ENCODE assay signal across 10 mouse cellular contexts in the genomic region with DNA sequence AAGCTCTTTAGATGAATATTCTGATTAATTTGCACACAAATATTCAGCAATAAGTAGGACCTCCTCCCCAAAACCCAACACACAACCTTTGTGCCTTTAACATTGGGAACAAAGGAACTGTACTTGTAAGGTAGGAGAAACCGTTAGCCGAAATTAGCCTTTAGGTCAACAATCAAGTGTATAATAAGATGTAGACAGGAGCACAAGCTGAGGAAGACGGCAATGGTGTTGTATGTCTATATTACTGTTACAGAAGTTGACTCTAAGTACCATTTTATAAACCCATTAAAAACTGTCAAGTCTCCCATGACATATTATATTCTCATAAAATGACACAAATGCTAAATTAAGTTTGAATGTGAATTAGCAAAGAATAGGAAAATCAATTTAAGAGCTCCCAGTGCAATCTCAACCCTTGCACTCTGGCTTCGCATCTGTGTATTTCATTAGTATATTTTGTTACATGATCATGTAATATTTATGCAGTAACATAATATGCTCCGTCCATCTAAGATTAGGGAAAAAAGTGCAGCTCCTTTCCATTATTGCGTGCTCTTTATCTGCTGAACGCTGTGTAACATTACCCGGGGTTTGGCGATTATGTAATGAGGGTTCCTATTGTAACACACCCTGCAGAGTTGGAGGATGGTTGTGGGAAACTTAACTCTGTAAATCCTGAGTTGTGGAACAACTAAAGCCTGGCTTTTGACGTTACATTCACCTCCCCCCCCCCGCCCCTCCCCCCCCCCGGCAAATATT.
DNase-seq lines count a peak whose midpoint lies in the region; ATAC-seq and TF ChIP-seq lines count a peak whose summit lies in the region.
"Had no signal": no experiment of that assay in that cellular context is flagged by ENCODE, and none has a peak within 500 bp of the region (broad histone marks: within the 10 kb centered on the region; RNA-seq: fewer than 3 reads in every experiment).

No protein-coding gene starts in this region.

- intact Hi-C loops in gastrocnemius, postnatal 36 days (cut with DNase I) = no loop called here

- 43% methylated on average over 10 of the region's 12 CpGs for WGBS in intestine, embryonic 14.5 days
- 39% methylated on average over 12 of the region's 12 CpGs for WGBS in intestine, postnatal 0 days
- 49% methylated on average over 12 of the region's 12 CpGs for whole genome bisulfite sequencing in heart, embryonic 14.5 days
- WGBS in midbrain, embryonic 13.5 days = 17% methylated on average over 12 of the region's 12 CpGs

- H3K9ac ChIP-seq in intestine, embryonic 14.5 days (ENCODE audit: low read length) = no peak overlapping the region
- no peak overlapping the region for H3K9ac ChIP-seq in intestine, postnatal 0 days (ENCODE audit: low read depth, low read length)
- H3K9ac ChIP-seq in heart, embryonic 14.5 days (ENCODE audit: low read length) = no peak overlapping the region
- no peak overlapping the region for H3K9ac ChIP-seq in midbrain, embryonic 13.5 days (replicated peaks)
- H3K9ac ChIP-seq: liver, embryonic 13.5 days had no signal

- no peak overlapping the region for H3K4me3 ChIP-seq in intestine, embryonic 14.5 days (ENCODE audit: low read depth, low read length)
- no peak overlapping the region for H3K4me3 ChIP-seq in intestine, postnatal 0 days (ENCODE audit: low read depth, low read length)
- no peak overlapping the region for H3K4me3 ChIP-seq in heart, embryonic 14.5 days (ENCODE audit: control insufficient read depth in 1 of 2, insufficient read depth in 1 of 2, low read depth in 1 of 2, low read length in 2 of 2)
- no peak overlapping the region for H3K4me3 ChIP-seq in midbrain, embryonic 13.5 days (replicated peaks)
- H3K4me3 ChIP-seq: erythroblast, embryonic 14.5 days; liver, embryonic 13.5 days had no signal

- no peak for DNase-seq in intestine, embryonic 14.5 days (ENCODE audit: low spot score)
- peak; percentile 67 for DNase-seq in embryo, embryonic 11 days
- DNase-seq in gastrocnemius, postnatal 10 days = no peak
- DNase-seq in gastrocnemius, postnatal 36 days = no peak
- DNase-seq: liver, embryonic 13.5 days had no signal

- no peak for TF ChIP-seq CTCF in intestine, postnatal 0 days (IDR thresholded peaks at IDR 0.05; ENCODE audit: low read depth)

- no peaks in the 10 kb centered on the region for H3K9me3 ChIP-seq in intestine, embryonic 14.5 days (ENCODE audit: control insufficient read depth, low read length)
- no peaks in the 10 kb centered on the region for H3K9me3 ChIP-seq in intestine, postnatal 0 days (ENCODE audit: control insufficient read depth)
- H3K9me3 ChIP-seq in heart, embryonic 14.5 days (ENCODE audit: control insufficient read depth, low read length) = no peaks in the 10 kb centered on the region
- no peaks in the 10 kb centered on the region for H3K9me3 ChIP-seq in midbrain, embryonic 13.5 days
- H3K9me3 ChIP-seq: liver, embryonic 13.5 days had no signal

- no peak for ATAC-seq in intestine, embryonic 14.5 days (replicated peaks; ENCODE audit: low FRiP score, low TSS enrichment, low read depth)
- ATAC-seq in intestine, postnatal 0 days = no peak
- 0 out of 2 replicates have a peak, but pooled peaks have one; percentile 35 for ATAC-seq in heart, embryonic 14.5 days (ENCODE audit: insufficient number of reproducible peaks, insufficient read depth, low FRiP score, low read depth)
- ATAC-seq in midbrain, embryonic 13.5 days = peak; percentile 82
- no peak for ATAC-seq in inflammation-experienced regulatory T-cells, adult 6 months

- peaks cover 9% of the 10 kb centered on the region for H3K4me1 ChIP-seq in intestine, embryonic 14.5 days (replicated peaks; ENCODE audit: control insufficient read depth, insufficient read depth, low read length)
- H3K4me1 ChIP-seq in intestine, postnatal 0 days (replicated peaks; ENCODE audit: control insufficient read depth, insufficient read depth, low read length) = 0 out of 2 replicates have a peak, but pooled peaks cover 3% of the 10 kb centered on the region
- H3K4me1 ChIP-seq in heart, embryonic 14.5 days (ENCODE audit: control insufficient read depth in 2 of 2, insufficient read depth in 2 of 2, low read length in 2 of 2) = no peaks in the 10 kb centered on the region
- H3K4me1 ChIP-seq in midbrain, embryonic 13.5 days (replicated peaks) = peaks cover 15% of the 10 kb centered on the region
- H3K4me1 ChIP-seq: liver, embryonic 13.5 days had no signal

- no peaks in the 10 kb centered on the region for H3K36me3 ChIP-seq in intestine, embryonic 14.5 days (ENCODE audit: control insufficient read depth, insufficient read depth, low read length)
- H3K36me3 ChIP-seq in intestine, postnatal 0 days (ENCODE audit: control insufficient read depth, insufficient read depth) = no peaks in the 10 kb centered on the region
- H3K36me3 ChIP-seq in heart, embryonic 14.5 days (ENCODE audit: control insufficient read depth, insufficient read depth, low read length) = no peaks in the 10 kb centered on the region
- H3K36me3 ChIP-seq in midbrain, embryonic 13.5 days = no peaks in the 10 kb centered on the region
- H3K36me3 ChIP-seq: liver, embryonic 13.5 days had no signal

- H3K27ac ChIP-seq in intestine, embryonic 14.5 days (ENCODE audit: low read depth) = no peak overlapping the region
- H3K27ac ChIP-seq in intestine, postnatal 0 days (ENCODE audit: low read depth, low read length) = no peak overlapping the region
- H3K27ac ChIP-seq in heart, embryonic 14.5 days (replicated peaks in 1 of 2; ENCODE audit: control insufficient read depth in 1 of 2, insufficient read depth in 1 of 2, low read depth in 2 of 2, low read length in 2 of 2) = no peak overlapping the region
- no peak overlapping the region; the same call in 1 of the 2 replicates for H3K27ac ChIP-seq in midbrain, embryonic 13.5 days
- H3K27ac ChIP-seq: liver, embryonic 13.5 days had no signal

- no peaks in the 10 kb centered on the region for H3K27me3 ChIP-seq in intestine, embryonic 14.5 days (replicated peaks; ENCODE audit: control insufficient read depth, insufficient read depth, low read length)
- no peaks in the 10 kb centered on the region for H3K27me3 ChIP-seq in intestine, postnatal 0 days (replicated peaks; ENCODE audit: control insufficient read depth, insufficient read depth, low read length)
- H3K27me3 ChIP-seq in heart, embryonic 14.5 days (ENCODE audit: control insufficient read depth, insufficient read depth, low read length) = no peaks in the 10 kb centered on the region
- H3K27me3 ChIP-seq in midbrain, embryonic 13.5 days = no peaks in the 10 kb centered on the region
- H3K27me3 ChIP-seq: liver, embryonic 13.5 days had no signal

- H3K4me2 ChIP-seq in intestine, embryonic 14.5 days (ENCODE audit: low read length) = peak overlapping the region; percentile 29
- no peak overlapping the region for H3K4me2 ChIP-seq in intestine, postnatal 0 days (replicated peaks; ENCODE audit: low read depth)
- no peak overlapping the region for H3K4me2 ChIP-seq in heart, embryonic 14.5 days (ENCODE audit: low read length)
- H3K4me2 ChIP-seq in midbrain, embryonic 13.5 days (replicated peaks) = peak overlapping the region; percentile 30; the same call in 1 of the 2 replicates
- H3K4me2 ChIP-seq: liver, embryonic 13.5 days had no signal

Comparison
In these comparisons a context has a peak if more than half of its experiments do, and no peak if none do; other contexts are left out.
1. H3K4me2 ChIP-seq: peak in intestine, embryonic 14.5 days (single experiment) and midbrain, embryonic 13.5 days (single experiment); none in intestine, postnatal 0 days (single experiment) and heart, embryonic 14.5 days (single experiment).
2. ATAC-seq: peak in heart, embryonic 14.5 days (single experiment) and midbrain, embryonic 13.5 days (single experiment); none in intestine, embryonic 14.5 days (single experiment), intestine, postnatal 0 days (single experiment) and inflammation-experienced regulatory T-cells, adult 6 months (single experiment).